Mouse (Mus musculus): ENCODE measurements around the gene Izumo4.

Gene Izumo4

DNA sequence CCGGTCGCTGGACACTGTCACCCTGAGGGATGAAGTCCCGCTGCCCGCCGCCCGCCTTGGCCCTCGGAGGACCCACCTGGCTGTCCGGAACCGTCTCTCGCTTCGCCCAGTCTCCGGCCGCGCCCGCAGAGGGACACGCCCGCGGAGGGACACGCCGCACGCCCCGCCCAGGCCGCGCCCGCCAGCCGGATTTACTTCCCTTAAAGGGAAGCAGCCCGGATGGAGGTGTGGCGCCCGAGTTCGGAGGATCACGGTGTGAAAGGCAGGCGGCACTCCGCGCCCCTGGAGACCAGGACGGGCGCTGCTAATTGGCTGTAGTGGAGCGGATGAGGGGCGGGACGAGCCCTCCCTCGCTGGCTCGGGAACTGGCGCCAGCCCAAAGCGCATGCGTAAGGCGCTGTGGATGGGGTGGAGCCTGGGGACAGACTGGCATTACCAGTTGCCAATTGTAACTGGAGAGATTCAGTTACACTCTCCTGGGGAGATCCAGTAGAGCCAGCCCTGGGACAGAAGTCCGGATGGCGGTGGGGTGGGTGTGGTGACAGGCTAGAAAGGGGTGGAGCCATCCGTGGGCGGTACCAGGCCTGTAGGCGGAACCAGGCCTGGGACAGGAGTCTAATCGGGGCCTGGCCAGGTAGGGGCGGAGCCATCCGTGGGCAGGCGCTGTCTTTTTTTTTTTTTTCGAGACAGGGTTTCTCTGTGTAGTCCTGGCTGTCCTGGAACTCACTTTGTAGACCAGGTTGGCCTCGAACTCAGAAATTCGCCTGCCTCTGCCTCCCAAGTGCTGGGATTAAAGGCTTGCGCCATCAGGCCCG is at the start of gene Izumo4, which contains the start of gene Mob3a:
Gene Izumo4, plus strand, starts transcription at position 464 of the 815 bp plus-strand sequence.
Gene Mob3a, minus strand, starts transcription at position 257 of the 815 bp plus-strand sequence.
- in situ Hi-C loops (cut with MboI, MseI), result loop anchor here (5.0 kb wide), 1 partner anchor 35 kb away; no protein-coding TSS in a partner anchor

DNA sequence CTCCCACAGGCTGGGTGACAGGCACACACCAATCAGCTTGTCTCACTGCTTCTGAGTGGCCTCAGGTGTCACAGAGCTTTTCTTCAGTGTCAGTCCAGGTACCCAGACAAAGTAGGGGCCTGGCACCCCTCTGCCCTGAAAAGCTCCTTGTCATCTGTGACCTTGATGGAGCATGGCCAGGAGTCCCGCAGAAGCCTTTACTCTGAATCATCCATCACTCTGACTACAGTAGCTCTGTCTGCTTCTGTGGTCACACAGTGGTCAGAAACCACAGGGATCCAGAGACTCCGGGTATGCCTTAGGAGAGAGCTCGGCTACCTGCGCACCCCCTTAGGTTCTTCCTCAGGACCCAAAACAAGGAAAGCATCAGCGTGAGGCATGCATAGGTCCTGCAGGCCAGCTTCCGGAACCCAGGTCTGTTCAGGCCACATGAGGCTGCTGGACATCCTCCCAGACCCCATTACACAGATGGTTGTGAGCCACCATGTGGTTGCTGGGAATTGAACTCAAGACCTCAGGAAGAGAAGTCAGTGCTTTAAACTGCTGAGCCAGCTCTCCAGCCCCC is 48.7 kb upstream of the Izumo4 start:
- in situ Hi-C loops (cut with MboI, MseI), result no loop called here

DNA sequence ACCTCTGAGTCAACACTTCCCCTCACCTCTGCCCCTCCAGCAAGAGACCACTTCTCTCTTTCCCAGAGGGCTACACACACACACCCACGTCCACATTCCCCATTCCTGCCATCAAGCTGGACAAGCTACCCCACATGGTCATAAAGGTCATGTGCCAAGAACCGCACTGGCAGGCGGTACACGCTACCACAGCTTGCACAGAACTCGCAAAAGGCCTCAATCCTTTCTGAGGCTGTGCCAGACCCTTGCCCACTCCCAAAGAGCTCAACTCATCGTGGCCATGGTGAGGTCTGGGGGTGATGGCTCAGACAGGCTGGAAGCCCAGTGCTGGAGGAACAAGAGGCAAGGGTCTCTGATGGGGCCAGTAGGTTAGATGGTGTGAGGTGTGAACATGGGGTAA is 47.1 kb upstream of the Izumo4 start:
- in situ Hi-C loops (cut with MboI, MseI), result no loop called here

DNA sequence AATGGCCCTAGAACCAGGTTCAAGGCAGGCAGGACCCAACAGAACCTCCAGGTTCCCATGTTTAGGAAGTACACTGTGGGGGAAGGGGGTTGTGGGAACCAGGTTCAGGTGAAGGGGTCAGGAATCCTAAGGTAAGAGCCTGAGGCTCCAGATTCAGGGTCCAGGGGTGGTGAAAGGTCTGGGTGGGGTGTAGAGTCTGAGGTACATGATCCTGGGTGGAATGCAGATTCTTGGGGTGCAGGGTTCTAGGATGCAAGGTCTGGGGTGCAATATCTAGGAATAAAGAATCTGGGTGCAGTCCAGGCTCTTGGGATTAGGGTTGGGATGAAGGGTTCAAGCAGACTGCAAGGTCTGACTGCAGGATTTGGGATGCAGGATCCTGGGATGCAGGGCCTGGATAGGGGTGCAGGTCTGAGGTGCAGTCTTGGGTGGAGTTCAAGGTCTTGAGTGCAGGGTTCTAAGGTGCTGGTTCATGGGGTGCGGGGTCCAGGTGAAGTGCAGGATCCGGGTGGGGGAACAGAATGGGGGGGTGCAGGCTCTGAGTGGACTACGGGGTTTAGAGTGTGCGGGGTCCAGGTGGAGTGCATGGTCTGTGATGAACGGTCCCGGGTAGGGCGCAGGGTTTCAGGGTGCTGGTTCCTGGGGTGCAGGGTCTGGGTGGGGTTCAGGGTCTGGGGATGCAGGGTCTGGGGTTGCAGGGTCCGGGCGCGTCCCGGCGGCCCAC is 46.4 kb upstream of the Izumo4 start:
- in situ Hi-C loops (cut with MboI, MseI), result no loop called here

- in situ Hi-C loops (cut with MboI, MseI), result no loop called here
Observed at GRCm38 (mm10) chr10:80656130-80656862, 45.7 kb upstream of the Izumo4 start.

GRCm38 (mm10) chr10:80656863-80657623 is 44.9 kb upstream of the Izumo4 start, which contains the start of gene Btbd2:
Gene Btbd2, minus strand, starts transcription at chr10:80657071.
- in situ Hi-C loops (cut with MboI, MseI), result no loop called here

- in situ Hi-C loops (cut with MboI, MseI), result no loop called here
Observed at GRCm38 (mm10) chr10:80658194-80658840, 43.7 kb upstream of the Izumo4 start.

DNA sequence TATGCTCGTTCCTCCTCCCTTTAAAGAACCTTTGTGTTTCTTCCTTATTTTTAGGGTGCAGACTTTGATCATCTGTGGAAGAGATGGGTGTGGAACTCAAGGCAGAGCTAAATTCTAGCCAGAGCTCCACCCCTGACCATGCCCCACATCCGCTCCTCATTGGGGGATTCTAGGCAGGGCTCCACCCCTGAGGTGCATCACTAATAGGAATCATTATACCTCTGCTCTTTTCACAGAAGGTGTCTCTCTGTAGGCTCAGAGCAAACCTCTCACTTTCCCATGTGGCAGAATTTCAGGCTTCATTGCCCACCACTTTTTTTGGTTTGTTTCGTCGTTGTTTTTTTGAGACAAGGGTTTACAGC is 43.2 kb upstream of the Izumo4 start:
- in situ Hi-C loops (cut with MboI, MseI), result no loop called here

GRCm38 (mm10) chr10:80659213-80659612 is 42.8 kb upstream of the Izumo4 start:
- in situ Hi-C loops (cut with MboI, MseI), result no loop called here

DNA sequence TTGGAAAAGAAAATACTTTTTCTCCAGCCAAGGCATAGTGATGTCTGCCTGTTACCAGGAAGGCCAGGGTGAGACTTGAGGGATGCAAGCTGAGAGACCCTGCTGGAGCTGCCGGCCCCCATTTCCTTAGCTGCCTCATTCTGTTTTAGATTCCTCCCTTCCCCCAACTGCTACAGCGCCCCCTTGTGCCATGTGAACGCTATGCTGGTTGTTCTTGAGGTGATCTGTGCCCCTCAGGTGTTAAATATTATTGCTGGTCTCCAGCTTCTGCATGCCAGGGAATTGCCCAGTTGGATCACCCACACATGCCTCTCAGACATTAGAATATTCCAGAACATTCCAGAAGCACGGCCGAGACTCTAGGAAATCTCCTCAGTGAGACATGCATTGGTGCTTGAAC is 40.8 kb upstream of the Izumo4 start:
- in situ Hi-C loops (cut with MboI, MseI), result no loop called here

- in situ Hi-C loops (cut with MboI, MseI), result no loop called here
Observed at GRCm38 (mm10) chr10:80663485-80664196, 38.3 kb upstream of the Izumo4 start.

GRCm38 (mm10) chr10:80664197-80665015 is 37.6 kb upstream of the Izumo4 start:
- in situ Hi-C loops (cut with MboI, MseI), result no loop called here

- in situ Hi-C loops (cut with MboI, MseI), result no loop called here
Observed at GRCm38 (mm10) chr10:80665016-80665380, 37.0 kb upstream of the Izumo4 start.

- in situ Hi-C loops (cut with MboI, MseI), result no loop called here
Observed at GRCm38 (mm10) chr10:80665459-80665858, 36.5 kb upstream of the Izumo4 start.

- in situ Hi-C loops (cut with MboI, MseI), result no loop called here
Observed at GRCm38 (mm10) chr10:80665981-80666733, 35.8 kb upstream of the Izumo4 start.

- in situ Hi-C loops (cut with MboI, MseI), result no loop called here
Observed at GRCm38 (mm10) chr10:80666837-80667412, 35.1 kb upstream of the Izumo4 start.

GRCm38 (mm10) chr10:80668614-80669013 is 33.4 kb upstream of the Izumo4 start:
- in situ Hi-C loops (cut with MboI, MseI), result no loop called here

GRCm38 (mm10) chr10:80669018-80669417 is 33.0 kb upstream of the Izumo4 start:
- in situ Hi-C loops (cut with MboI, MseI), result no loop called here

All from regulatory T cell (primary cell).